Mouse (Mus musculus) heart, adult 2 months (tissue): Measurements from ENCODE around the gene Prelid1.

Source experiments
- EP300 ChIP-seq: fragments of 200-500 bp; IDR thresholded peaks from 2 replicates; pipeline ENCODE4 v1.6.1; 2011; ENCODE audit warnings: low read depth, low read length, control low read depth; ENCODE audit not compliant: insufficient read depth
- POLR2A ChIP-seq: fragments of 200-500 bp; IDR thresholded peaks from 2 replicates; pipeline ENCODE4 v1.6.1; 2011; ENCODE audit warnings: mild to moderate bottlenecking, low read depth, low read length, control low read depth; ENCODE audit not compliant: insufficient read depth

DNA sequence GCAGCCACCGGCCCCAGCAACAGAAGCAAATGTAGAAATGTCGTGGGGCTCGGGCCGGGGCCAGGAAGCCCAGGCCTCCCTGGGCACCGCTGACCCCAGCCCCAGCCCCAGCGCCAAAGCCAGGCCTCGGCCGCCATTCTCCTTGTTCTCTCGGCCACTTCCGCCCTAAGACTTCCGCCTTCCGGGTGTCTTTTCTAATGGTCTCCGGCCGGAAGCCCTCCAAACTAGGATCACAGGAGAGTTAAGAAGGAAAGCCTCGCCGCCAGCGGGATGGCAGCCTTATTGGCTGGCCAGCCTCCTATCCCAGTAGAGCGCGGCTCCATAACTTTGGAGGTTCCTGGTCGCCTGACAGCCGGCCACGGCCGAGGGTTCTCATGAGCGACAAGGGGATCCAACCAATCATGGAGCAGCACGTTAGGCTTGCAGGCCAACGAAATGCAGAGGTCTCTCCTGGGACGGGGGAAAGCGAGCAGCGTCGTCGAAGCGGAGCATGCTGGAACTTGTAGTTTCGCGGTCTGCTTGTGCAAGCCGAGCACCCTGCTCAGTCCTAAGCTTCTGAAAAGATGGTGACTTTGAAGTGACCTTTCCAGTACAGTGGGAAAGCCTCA is 42.3 kb downstream of the Prelid1 start, which contains the start of gene Lman2:
- peak; percentile 80 for TF ChIP-seq POLR2A
- TF ChIP-seq EP300: 0 out of 2 replicates have a peak, but pooled peaks have one; percentile 42
